Mouse (Mus musculus) neural tube, embryonic 14.5 days (tissue): ENCODE measurements around the gene Ccl24. TPM values are rescaled to one million over a fixed set of nuclear protein-coding genes. Genes with fewer than 3 reads are reported as not detected.

Experiments used
- ATAC-seq: fragments of 200-750 bp; cut with Nextera tagmentation; 2 replicates; pipeline ENCODE4 v1.8.0; 2017; ENCODE audit warnings: low read depth, mild to moderate bottlenecking, moderate TSS enrichment, moderate library complexity
- H3K27ac ChIP-seq: fragments of 300-500 bp; sonication (generic); 2 replicates; pipeline ENCODE4 v1.5.1; 2014; ENCODE audit warnings: low read depth, mild to moderate bottlenecking, control low read depth, low read length, moderate library complexity, mixed read lengths
- H3K27me3 ChIP-seq: fragments of 300-500 bp; sonication (generic); 2 replicates; pipeline ENCODE4 v1.6.1; 2014; ENCODE audit warnings: low read length; ENCODE audit not compliant: control insufficient read depth, insufficient read depth
- H3K36me3 ChIP-seq: fragments of 300-500 bp; sonication (generic); 2 replicates; pipeline ENCODE4 v1.6.1; 2014; ENCODE audit warnings: low read length, mixed read lengths; ENCODE audit not compliant: control insufficient read depth, insufficient read depth
- H3K4me1 ChIP-seq: fragments of 300-500 bp; sonication (generic); 2 replicates; pipeline ENCODE4 v1.6.1; 2014; ENCODE audit warnings: low read length; ENCODE audit not compliant: control insufficient read depth, insufficient read depth
- H3K4me2 ChIP-seq: fragments of 300-500 bp; sonication (generic); 2 replicates; pipeline ENCODE4 v1.6.1; 2014; ENCODE audit warnings: mild to moderate bottlenecking, low read depth, low read length, control low read depth
- H3K4me3 ChIP-seq: fragments of 300-500 bp; sonication (generic); 2 replicates; pipeline ENCODE4 v1.5.1; 2014; ENCODE audit warnings: low read depth, low read length, control low read depth, mixed read lengths
- H3K9ac ChIP-seq: fragments of 300-500 bp; sonication (generic); replicated peaks from 2 replicates; pipeline ENCODE4 v1.6.1; 2014; ENCODE audit warnings: low read depth, mild to moderate bottlenecking, control low read depth, low read length, mixed read lengths
- H3K9me3 ChIP-seq: fragments of 300-500 bp; sonication (generic); 2 replicates; pipeline ENCODE4 v1.6.1; 2016; ENCODE audit warnings: low read length; ENCODE audit not compliant: control insufficient read depth
- WGBS: fragments of 180-500 bp; shearing (Covaris S2); extraction: QIAGEN DNeasy Blood & Tissue Kit; methylation state at CpG from one replicate; pipeline ENCODE4 v1.1.7; 2014; 5-methylcytosine and 5-hydroxymethylcytosine counted together
- polyA plus RNA-seq: library from polyadenylated mRNA; unstranded; fragments of >200 nt; fragmentation: Nextera tagmentation; extraction: Ambion mirVana; gene quantifications from 2 replicates; pipeline ENCODE4 v1.2.1, GENCODE M21; 2014

The Ccl24 gene
- polyA plus RNA-seq, 1 experiment from 2014 or later, result not detected

DNA sequence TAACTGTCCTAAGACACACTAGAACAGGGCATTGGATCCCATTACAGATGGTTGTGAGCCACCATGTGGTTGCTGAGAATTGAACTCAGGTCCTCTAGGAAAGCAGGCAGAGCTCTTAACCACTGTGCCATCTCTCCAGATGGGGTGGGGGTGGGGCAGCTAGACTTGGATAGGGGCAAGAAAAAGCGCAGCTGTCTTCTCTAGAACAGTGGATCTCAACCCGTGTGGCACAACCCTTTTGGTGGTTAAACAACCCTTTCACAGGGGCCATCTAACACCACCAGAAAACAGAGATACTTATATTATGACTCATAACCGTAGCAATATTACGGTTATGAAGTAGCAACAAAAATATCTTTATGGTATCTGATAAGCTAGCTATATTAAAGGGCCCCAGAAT is 14.9 kb upstream of the Ccl24 start:
- no peak overlapping the region for H3K27ac ChIP-seq

GRCm38 (mm10) chr5:135585691-135586090 is 12.8 kb upstream of the Ccl24 start:
- no peak overlapping the region for H3K4me3 ChIP-seq
- no peak overlapping the region for H3K27ac ChIP-seq
- H3K27me3 ChIP-seq, result no peaks in the 10 kb centered on the region
- no peaks in the 10 kb centered on the region for H3K9me3 ChIP-seq
- H3K4me2 ChIP-seq, result no peak overlapping the region
- no peak overlapping the region for H3K9ac ChIP-seq
- ATAC-seq, result no peak
- 90% methylated on average over 8 of the region's 8 CpGs for WGBS
- H3K4me1 ChIP-seq, result no peaks in the 10 kb centered on the region
- H3K36me3 ChIP-seq, result no peaks in the 10 kb centered on the region

More for the DNA sequence above, 14.9 kb upstream of the Ccl24 start:
- no peaks in the 10 kb centered on the region for H3K36me3 ChIP-seq
- ATAC-seq, result no peak
- no peak overlapping the region for H3K4me2 ChIP-seq
- H3K9me3 ChIP-seq, result no peaks in the 10 kb centered on the region; the same call in 1 of the 2 replicates
- H3K4me3 ChIP-seq, result no peak overlapping the region
- no peaks in the 10 kb centered on the region for H3K27me3 ChIP-seq
- WGBS, result 90% methylated on average over 4 of the region's 4 CpGs
- no peaks in the 10 kb centered on the region for H3K4me1 ChIP-seq
- no peak overlapping the region for H3K9ac ChIP-seq

DNA sequence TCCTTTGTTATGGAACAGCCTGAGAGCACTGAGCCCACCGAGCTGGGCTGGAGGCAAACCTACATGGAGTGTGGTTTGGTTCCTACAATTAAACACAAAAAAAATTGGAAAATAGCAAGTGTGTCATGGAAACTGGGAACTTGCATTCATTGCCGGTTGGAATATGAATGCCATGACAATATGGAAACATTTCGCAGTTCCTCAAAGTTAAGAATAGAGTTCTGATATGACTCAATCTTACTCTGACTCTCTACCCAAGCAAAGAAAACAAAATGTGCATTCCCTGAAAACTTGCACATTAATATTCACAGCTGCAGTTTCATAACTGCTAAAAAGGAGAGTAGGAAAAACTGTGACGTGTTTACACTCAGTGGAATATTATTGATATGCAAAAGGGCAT is 9.5 kb upstream of the Ccl24 start:
- no peak for ATAC-seq
- WGBS, result 86% methylated on average over 4 of the region's 4 CpGs

GRCm38 (mm10) chr5:135579331-135579751 is 6.5 kb upstream of the Ccl24 start:
- H3K27ac ChIP-seq, result no peak overlapping the region
- no peaks in the 10 kb centered on the region for H3K27me3 ChIP-seq
- H3K9me3 ChIP-seq, result no peaks in the 10 kb centered on the region
- no peaks in the 10 kb centered on the region for H3K4me1 ChIP-seq
- H3K4me3 ChIP-seq, result no peak overlapping the region
- no peak overlapping the region for H3K9ac ChIP-seq
- H3K36me3 ChIP-seq, result no peaks in the 10 kb centered on the region
- no peak for ATAC-seq
- H3K4me2 ChIP-seq, result no peak overlapping the region
- 85% methylated on average over 10 of the region's 10 CpGs for WGBS

More for the DNA sequence above, 9.5 kb upstream of the Ccl24 start:
- H3K9ac ChIP-seq, result no peak overlapping the region
- no peaks in the 10 kb centered on the region for H3K9me3 ChIP-seq
- no peak overlapping the region for H3K4me2 ChIP-seq
- no peaks in the 10 kb centered on the region for H3K36me3 ChIP-seq
- no peak overlapping the region for H3K27ac ChIP-seq
- H3K4me3 ChIP-seq, result no peak overlapping the region
- no peaks in the 10 kb centered on the region for H3K4me1 ChIP-seq
- no peaks in the 10 kb centered on the region for H3K27me3 ChIP-seq

GRCm38 (mm10) chr5:135576055-135576454 is 3.2 kb upstream of the Ccl24 start:
- no peaks in the 10 kb centered on the region for H3K27me3 ChIP-seq
- H3K4me3 ChIP-seq, result no peak overlapping the region
- WGBS, result 65% methylated on average over 4 of the region's 4 CpGs
- no peak overlapping the region for H3K9ac ChIP-seq
- H3K4me2 ChIP-seq, result no peak overlapping the region
- H3K36me3 ChIP-seq, result no peaks in the 10 kb centered on the region
- H3K27ac ChIP-seq, result no peak overlapping the region
- ATAC-seq, result no peak
- H3K4me1 ChIP-seq, result no peaks in the 10 kb centered on the region
- H3K9me3 ChIP-seq, result no peaks in the 10 kb centered on the region

DNA sequence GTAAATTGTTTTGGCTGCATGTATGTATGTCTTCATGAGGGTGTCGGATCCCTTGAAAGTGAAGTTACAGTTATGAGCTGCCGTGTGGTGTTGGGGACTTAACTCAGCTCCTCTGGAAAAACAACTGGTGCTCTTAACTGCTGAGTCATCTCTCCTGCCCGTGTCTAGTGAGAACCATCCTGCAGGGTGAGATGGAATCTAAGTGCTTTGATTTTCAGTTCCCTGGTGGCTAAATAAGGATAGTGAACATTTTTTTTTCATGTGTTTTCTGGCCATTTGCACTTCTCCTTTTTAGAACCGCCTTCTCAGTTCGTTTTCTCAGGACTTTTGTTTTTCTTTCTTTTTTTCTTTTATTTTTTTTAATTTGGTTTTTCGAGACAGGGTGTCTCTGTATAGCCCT is 4.2 kb downstream of the Ccl24 start:
- 66% methylated on average over 6 of the region's 6 CpGs for WGBS
- no peaks in the 10 kb centered on the region for H3K27me3 ChIP-seq
- H3K4me1 ChIP-seq, result no peaks in the 10 kb centered on the region
- H3K4me2 ChIP-seq, result no peak overlapping the region
- no peaks in the 10 kb centered on the region for H3K9me3 ChIP-seq
- ATAC-seq, result no peak
- H3K9ac ChIP-seq, result no peak overlapping the region
- no peaks in the 10 kb centered on the region for H3K36me3 ChIP-seq
- no peak overlapping the region for H3K27ac ChIP-seq
- no peak overlapping the region for H3K4me3 ChIP-seq

DNA sequence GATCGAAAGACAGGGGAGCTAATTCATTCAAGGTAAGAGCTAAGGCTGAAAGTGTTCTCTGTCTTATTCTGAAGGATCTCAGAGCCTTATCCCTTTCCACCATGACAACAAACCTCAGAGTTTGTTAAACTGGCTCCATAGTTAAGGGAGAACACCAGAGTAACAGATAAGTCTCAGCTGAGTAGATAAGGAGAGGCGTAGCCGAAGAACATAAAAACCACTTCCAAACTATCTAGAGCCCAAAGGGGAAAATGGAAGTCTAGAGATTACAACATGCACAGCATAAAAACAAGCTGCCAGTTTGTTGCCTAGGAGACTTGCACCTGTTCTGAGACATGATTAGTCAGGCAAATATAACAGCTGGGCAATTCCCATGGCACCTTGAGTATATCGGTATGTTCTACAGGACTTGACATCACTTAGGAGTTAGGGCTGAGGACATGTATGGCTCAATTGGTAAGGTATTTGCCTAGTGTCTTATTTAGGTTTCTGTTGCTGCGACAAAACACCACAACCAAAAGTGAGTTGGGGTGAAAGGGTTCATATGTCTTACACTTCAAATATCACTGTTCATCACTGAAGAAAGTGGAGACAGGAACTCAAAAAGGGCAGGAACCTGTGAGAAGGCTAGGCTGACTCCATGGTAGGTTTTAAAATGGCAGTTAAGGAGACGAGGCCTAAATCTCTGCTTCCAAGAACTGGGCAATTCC is 5.1 kb downstream of the Ccl24 start:
- Histone ChIP-seq H3K36me3 (no peaks in the 10 kb centered on the region), H3K9me3 (no peaks in the 10 kb centered on the region), H3K27ac (no peak overlapping the region), H3K4me2 (no peak overlapping the region), H3K4me3 (no peak overlapping the region), H3K9ac (no peak overlapping the region), H3K4me1 (no peaks in the 10 kb centered on the region), H3K27me3 (no peaks in the 10 kb centered on the region)
- no peak for ATAC-seq
- 82% methylated on average over 6 of the region's 6 CpGs for WGBS

GRCm38 (mm10) chr5:135563469-135563868 is 9.4 kb downstream of the Ccl24 start, which contains the start of gene Ccl26:
Gene Ccl26, minus strand, starts transcription at chr5:135563569.
- ATAC-seq, result no peak
- Histone ChIP-seq H3K4me1 (no peaks in the 10 kb centered on the region), H3K4me3 (no peak within 1 kb of the TSS), H3K4me2 (no peak within 1 kb of the TSS), H3K27ac (no peak within 1 kb of the TSS), H3K27me3 (no peaks in the 10 kb centered on the region), H3K9me3 (no peaks in the 10 kb centered on the region), H3K9ac (no peak within 1 kb of the TSS), H3K36me3 (no peaks in the 10 kb centered on the region)
- 88% methylated on average over 3 of the region's 3 CpGs for WGBS

DNA sequence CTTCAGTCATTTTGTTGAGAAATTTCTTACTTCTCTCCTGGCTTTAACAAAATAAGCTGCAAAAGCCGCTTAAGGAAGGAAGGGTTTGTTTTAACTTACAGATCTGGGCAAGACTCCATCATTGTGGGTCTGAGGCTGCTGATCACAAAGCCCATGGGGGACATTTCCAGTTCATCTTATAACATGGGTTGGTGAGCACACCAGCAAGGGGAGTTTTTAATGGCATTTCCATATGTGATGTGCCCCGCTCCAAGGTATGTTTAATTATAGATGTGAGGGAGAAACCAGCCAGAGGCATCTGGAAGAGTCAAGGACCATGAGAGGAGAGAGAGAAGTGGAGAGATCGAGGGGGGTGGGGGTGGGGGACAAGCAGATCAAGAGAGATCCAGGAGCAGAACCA is 15.2 kb downstream of the Ccl24 start:
- no peak overlapping the region for H3K9ac ChIP-seq
- 32% methylated on average over 3 of the region's 3 CpGs for WGBS
- peak; percentile 65 for ATAC-seq

More for the DNA sequence above, 15.2 kb downstream of the Ccl24 start:
- Histone ChIP-seq H3K27ac (peak overlapping the region; percentile 77), H3K36me3 (no peaks in the 10 kb centered on the region), H3K4me3 (no peak overlapping the region), H3K27me3 (no peaks in the 10 kb centered on the region), H3K4me2 (no peak overlapping the region), H3K4me1 (peaks cover 10% of the 10 kb centered on the region), H3K9me3 (no peaks in the 10 kb centered on the region)
